Mouse (Mus musculus) kidney, adult 11 months (tissue): ENCODE measurements around the gene Filip1l.

Experiments used
- DNase-seq: peaks from one replicate; pipeline ENCODE4 v3.0.0; 2022

The Filip1l gene

GRCm38 (mm10) chr16:57352751-57353150 is at the start of gene Filip1l:
Filip1l (plus strand) TSS chr16:57353093.
- no peak for DNase-seq

GRCm38 (mm10) chr16:57303716-57304115 is 49.2 kb upstream of the Filip1l start:
- DNase-seq, result no peak

- no peak for DNase-seq
Observed at GRCm38 (mm10) chr16:57305463-57305862, 47.4 kb upstream of the Filip1l start.

GRCm38 (mm10) chr16:57312130-57312529 is 40.8 kb upstream of the Filip1l start:
- DNase-seq, result no peak

- DNase-seq, result no peak
Observed at GRCm38 (mm10) chr16:57313487-57313886, 39.4 kb upstream of the Filip1l start.

GRCm38 (mm10) chr16:57314236-57314635 is 38.7 kb upstream of the Filip1l start:
- DNase-seq, result no peak

GRCm38 (mm10) chr16:57315026-57315425 is 37.9 kb upstream of the Filip1l start:
- no peak for DNase-seq

- no peak for DNase-seq
Observed at GRCm38 (mm10) chr16:57317127-57317526, 35.8 kb upstream of the Filip1l start.

- DNase-seq, result peak; percentile 20
Observed at GRCm38 (mm10) chr16:57317882-57318636, 34.8 kb upstream of the Filip1l start.

- no peak for DNase-seq
Observed at GRCm38 (mm10) chr16:57318637-57319125, 34.2 kb upstream of the Filip1l start.

- no peak for DNase-seq
Observed at GRCm38 (mm10) chr16:57319284-57320124, 33.4 kb upstream of the Filip1l start.

GRCm38 (mm10) chr16:57326996-57327395 is 25.9 kb upstream of the Filip1l start:
- peak; percentile 42 for DNase-seq

GRCm38 (mm10) chr16:57329028-57329427 is 23.9 kb upstream of the Filip1l start:
- no peak for DNase-seq

- no peak for DNase-seq
Observed at GRCm38 (mm10) chr16:57330111-57330510, 22.8 kb upstream of the Filip1l start.

- DNase-seq, result no peak
Observed at GRCm38 (mm10) chr16:57332301-57332700, 20.6 kb upstream of the Filip1l start.

- no peak for DNase-seq
Observed at GRCm38 (mm10) chr16:57336770-57337423, 16.0 kb upstream of the Filip1l start.

- DNase-seq, result no peak
Observed at GRCm38 (mm10) chr16:57339765-57340612, 12.9 kb upstream of the Filip1l start.

- DNase-seq, result no peak
Observed at GRCm38 (mm10) chr16:57340613-57340898, 12.3 kb upstream of the Filip1l start.

- no peak for DNase-seq
Observed at GRCm38 (mm10) chr16:57346258-57346657, 6.6 kb upstream of the Filip1l start.

- no peak for DNase-seq
Observed at GRCm38 (mm10) chr16:57349039-57349438, 3.9 kb upstream of the Filip1l start.

- no peak for DNase-seq
Observed at GRCm38 (mm10) chr16:57349689-57350088, 3.2 kb upstream of the Filip1l start.

GRCm38 (mm10) chr16:57353166-57353721 is 351 bp downstream of the Filip1l start:
- no peak for DNase-seq
